In genomic region chr6:115290561-115290960, GRCm38 (mm10) we compare ENCODE assay signal across 31 mouse cellular contexts. TPM values are rescaled to one million over a fixed set of nuclear protein-coding genes. Genes with fewer than 3 reads are reported as not detected.
DNase-seq lines count a peak whose midpoint lies in the region; TF ChIP-seq lines count a peak whose summit lies in the region.
"Had no signal": no experiment of that assay in that cellular context is flagged by ENCODE, and none has a peak within 500 bp of the region (broad histone marks: within the 10 kb centered on the region; RNA-seq: fewer than 3 reads in every experiment).

No protein-coding gene starts in this region.

- peaks cover 21% of the 10 kb centered on the region for H3K4me1 ChIP-seq in heart, embryonic 10.5 days
- H3K4me1 ChIP-seq: forebrain, embryonic 10.5 days; forebrain, embryonic 13.5 days; hindbrain, embryonic 10.5 days; hindbrain, embryonic 13.5 days had no signal

- peaks cover 62% of the 10 kb centered on the region for H3K27me3 ChIP-seq in heart, embryonic 10.5 days (ENCODE audit: insufficient read depth, poor library complexity, severe bottlenecking)
- H3K27me3 ChIP-seq: embryonic facial prominence, embryonic 13.5 days; forebrain, embryonic 13.5 days; hindbrain, embryonic 13.5 days; Patski had no signal

- TF ChIP-seq CTCF in brain, embryonic 14.5 days (IDR thresholded peaks at IDR 0.05; ENCODE audit: borderline replicate concordance, extremely low read depth, insufficient read depth, insufficient read length): no peak

- no peak for TF ChIP-seq POLR2A in brain, embryonic 14.5 days (IDR thresholded peaks at IDR 0.05; ENCODE audit: borderline replicate concordance, extremely low read depth, insufficient read depth, insufficient read length, poor library complexity, severe bottlenecking)

- no peak overlapping the region for H3K4me3 ChIP-seq in heart, embryonic 10.5 days
- H3K4me3 ChIP-seq: embryonic facial prominence, embryonic 10.5 days; embryonic facial prominence, embryonic 13.5 days; forebrain, embryonic 10.5 days; forebrain, embryonic 13.5 days; heart, embryonic 12.5 days; heart, embryonic 15.5 days; hindbrain, embryonic 10.5 days; hindbrain, embryonic 13.5 days had no signal

- DNase-seq in heart, adult 11 months: peak; percentile 82
- DNase-seq in heart, embryonic 10.5 days (ENCODE audit: low spot score): no peak
- peak; percentile 51 for DNase-seq in 3T3-L1 (ENCODE audit: low read depth, low spot score)
- peak; percentile 79 for DNase-seq in NIH3T3 (ENCODE audit: low read depth)
- DNase-seq in brain, embryonic 14.5 days (ENCODE audit: low read depth): peak; percentile 3
- DNase-seq in right cerebral cortex, adult 2 months (ENCODE audit: low spot score in 2 of 2): no peak
- DNase-seq in layer of hippocampus, postnatal 14 days (ENCODE audit: low spot score in 2 of 2): no peak
- no peak for DNase-seq in ovary, postnatal 36 days (ENCODE audit: low spot score)
- DNase-seq: adrenal gland, adult 2 months; adrenal gland, postnatal 25 days; B cell, adult 2 months; cerebellum, adult 11-12 months; cerebellum, adult 8-10 months; cerebellum, postnatal 10 days; cerebellum, postnatal 36 days; embryo, embryonic 11 days; gastrocnemius, postnatal 10 days; gastrocnemius, postnatal 36 days; heart, postnatal 10 days; heart, postnatal 36 days had no signal

- WGBS in heart, embryonic 10.5 days: 42% methylated on average over 5 of the region's 5 CpGs

- no peaks in the 10 kb centered on the region for H3K9me3 ChIP-seq in heart, embryonic 10.5 days
- H3K9me3 ChIP-seq: embryonic facial prominence, embryonic 10.5 days; embryonic facial prominence, embryonic 13.5 days; forebrain, embryonic 10.5 days; forebrain, embryonic 13.5 days; heart, embryonic 12.5 days; heart, embryonic 15.5 days; hindbrain, embryonic 10.5 days; hindbrain, embryonic 13.5 days had no signal

- H3K27ac ChIP-seq in heart, embryonic 10.5 days: no peak overlapping the region
- H3K27ac ChIP-seq: embryonic facial prominence, embryonic 10.5 days; embryonic facial prominence, embryonic 13.5 days; forebrain, embryonic 10.5 days; forebrain, embryonic 13.5 days; heart, embryonic 15.5 days; hindbrain, embryonic 10.5 days; hindbrain, embryonic 13.5 days had no signal

- no peaks in the 10 kb centered on the region for H3K36me3 ChIP-seq in heart, embryonic 10.5 days
- H3K36me3 ChIP-seq: embryonic facial prominence, embryonic 10.5 days; embryonic facial prominence, embryonic 13.5 days; forebrain, embryonic 10.5 days; heart, embryonic 12.5 days; heart, embryonic 15.5 days; hindbrain, embryonic 10.5 days; hindbrain, embryonic 13.5 days had no signal

RNA-seq across cellular contexts. Expression of gene Timp4, which starts 38.6 kb away (rescaled TPM):
- 0.09 and 0.10 TPM in 2 replicates for polyA plus RNA-seq in heart, embryonic 10.5 days (2016; fragmentation: Nextera tagmentation; extraction: Ambion mirVana)
- polyA plus RNA-seq in brain, embryonic 14.5 days (2012; rRNA removed): 1.9 and 5.7 TPM in 2 replicates
- total RNA-seq in layer of hippocampus, postnatal 14 days (2021): 10 to 100 TPM; 25.2 to 34.6 TPM
- total RNA-seq: granulocyte monocyte progenitor cell, adult 5-6 weeks; MEL had no signal
- polyA plus RNA-seq: heart, embryonic 12.5 days had no signal

Comparison
In these comparisons a context has a peak if more than half of its experiments do, and no peak if none do; other contexts are left out.
1. DNase-seq: peak in heart, adult 11 months (single experiment), 3T3-L1 (single experiment), NIH3T3 (single experiment) and brain, embryonic 14.5 days (single experiment); none in heart, embryonic 10.5 days (single experiment), right cerebral cortex, adult 2 months (0 of 2), layer of hippocampus, postnatal 14 days (0 of 2) and ovary, postnatal 36 days (single experiment).